Mouse (Mus musculus) retina, embryonic 14.5 days (tissue): ENCODE measurements around the gene Btbd10.

Source experiments
- DNase-seq: peaks from one replicate; pipeline ENCODE4 v3.0.0-alpha.2; 2015; ENCODE audit warnings: low spot score

The Btbd10 gene

GRCm38 (mm10) chr7:113368746-113369619 lies at the start of gene Btbd10:
Gene Btbd10, minus strand, starts transcription at chr7:113369392.
- DNase-seq = peak; percentile 99

- no peak for DNase-seq
These were observed 47.3 kb upstream of the Btbd10 start for GRCm38 (mm10) chr7:113416536-113416935.

GRCm38 (mm10) chr7:113415256-113415655 lies 46.1 kb upstream of the Btbd10 start:
- no peak for DNase-seq

GRCm38 (mm10) chr7:113408712-113409111 lies 39.5 kb upstream of the Btbd10 start:
- no peak for DNase-seq

- DNase-seq = no peak
These were observed 28.9 kb upstream of the Btbd10 start for GRCm38 (mm10) chr7:113398083-113398482.

- no peak for DNase-seq
These were observed 27.5 kb upstream of the Btbd10 start for GRCm38 (mm10) chr7:113396661-113397060.

DNA sequence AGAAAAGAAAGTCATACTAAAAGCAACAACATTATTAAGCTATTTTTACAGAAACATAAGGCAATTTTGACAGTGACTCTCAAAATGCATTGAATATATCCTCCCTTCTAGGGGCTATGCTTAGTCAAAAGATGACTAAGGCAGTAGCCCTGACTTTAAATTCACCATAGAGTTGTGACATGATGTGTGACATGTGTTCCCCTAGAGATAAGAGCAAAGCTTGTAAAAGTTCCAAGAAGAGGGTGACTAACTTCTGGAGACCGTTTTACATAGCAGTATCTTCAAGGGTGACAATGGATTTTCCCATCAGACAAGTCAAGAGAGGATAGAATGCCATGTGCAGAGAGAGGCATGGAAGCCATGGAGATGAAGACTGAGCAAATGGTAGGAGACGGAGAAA lies 22.4 kb upstream of the Btbd10 start:
- DNase-seq = no peak

GRCm38 (mm10) chr7:113388470-113388869 lies 19.3 kb upstream of the Btbd10 start, which contains the start of gene Pth:
Gene Pth, minus strand, starts transcription at chr7:113388570.
- no peak for DNase-seq

- DNase-seq = peak; percentile 93
These were observed 8.9 kb upstream of the Btbd10 start for GRCm38 (mm10) chr7:113377875-113378658.

DNA sequence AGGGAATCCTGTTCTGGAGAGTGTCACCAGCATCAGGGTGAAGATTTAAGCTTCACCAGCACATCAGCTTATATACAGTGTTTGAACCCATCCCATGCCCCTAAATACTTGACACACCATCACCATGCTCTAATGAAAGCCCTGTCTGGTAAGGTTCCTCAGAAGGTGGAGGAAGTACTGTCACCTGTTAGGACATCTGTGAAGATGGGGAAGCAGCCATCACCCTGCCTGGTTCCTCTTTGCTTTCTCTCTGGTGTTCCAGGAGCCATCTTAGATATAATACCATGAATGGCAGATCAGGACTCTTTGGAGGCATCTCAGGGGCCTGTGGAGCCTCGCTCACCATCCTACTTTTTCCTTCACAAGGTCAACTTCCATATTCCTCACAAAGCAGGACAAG lies 3.5 kb upstream of the Btbd10 start:
- no peak for DNase-seq

DNA sequence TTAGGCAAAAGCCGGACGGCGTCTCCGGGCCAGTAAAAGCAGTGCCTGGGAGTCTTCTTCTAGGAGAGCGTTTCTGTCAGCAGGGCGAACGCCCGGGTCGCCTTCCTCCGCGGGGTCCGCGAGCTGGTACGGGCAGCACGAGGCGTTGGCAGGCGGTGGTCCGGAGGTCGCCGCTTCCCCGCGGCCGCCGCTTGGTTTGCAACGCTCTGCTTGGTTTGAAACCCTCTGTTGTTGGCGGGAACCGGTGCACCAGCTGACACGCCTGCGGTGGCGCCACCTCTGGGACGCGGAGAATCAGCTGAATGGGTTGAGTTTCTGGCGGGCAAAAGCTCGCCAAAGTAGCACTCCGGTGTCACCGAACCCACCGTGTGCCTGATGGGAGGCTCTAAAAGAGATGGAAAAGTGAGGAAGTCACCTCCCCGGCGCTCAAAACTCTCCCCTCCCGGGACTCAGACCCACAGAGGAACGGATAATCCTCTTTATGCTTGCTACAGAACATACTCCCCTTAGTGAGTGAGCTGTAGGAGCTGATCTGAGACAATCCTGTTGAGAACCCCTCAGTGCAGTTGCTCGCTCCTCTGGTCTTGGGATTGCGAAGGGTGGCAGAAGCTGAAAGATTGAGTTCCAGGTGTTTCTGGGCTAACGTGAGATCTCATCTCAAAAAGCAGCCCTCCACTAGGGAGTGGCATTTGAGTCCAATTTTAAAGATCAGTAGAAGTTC lies 588 bp upstream of the Btbd10 start:
- peak; percentile 76 for DNase-seq

GRCm38 (mm10) chr7:113367440-113367839 lies 1.8 kb downstream of the Btbd10 start:
- DNase-seq = no peak

DNA sequence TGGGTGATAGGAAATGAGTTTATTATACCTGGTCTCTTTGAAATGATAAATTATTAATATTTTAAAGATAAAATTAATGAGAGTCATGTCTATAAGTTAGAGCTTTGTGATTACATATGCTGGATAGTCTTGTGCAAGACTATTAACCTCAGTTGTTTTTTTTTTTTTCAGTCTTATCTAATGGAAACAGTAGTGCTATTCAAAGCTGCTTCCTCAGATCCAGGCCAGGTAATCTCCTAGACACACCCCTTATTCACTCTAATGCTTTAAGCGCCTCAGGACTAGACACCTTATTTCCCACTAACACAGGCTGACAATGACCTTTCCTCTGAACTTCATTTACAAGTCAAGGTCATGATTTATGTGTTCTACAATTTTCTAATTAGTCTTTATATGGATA lies 20.1 kb downstream of the Btbd10 start:
- no peak for DNase-seq

GRCm38 (mm10) chr7:113347694-113348093 lies 21.5 kb downstream of the Btbd10 start:
- no peak for DNase-seq

DNA sequence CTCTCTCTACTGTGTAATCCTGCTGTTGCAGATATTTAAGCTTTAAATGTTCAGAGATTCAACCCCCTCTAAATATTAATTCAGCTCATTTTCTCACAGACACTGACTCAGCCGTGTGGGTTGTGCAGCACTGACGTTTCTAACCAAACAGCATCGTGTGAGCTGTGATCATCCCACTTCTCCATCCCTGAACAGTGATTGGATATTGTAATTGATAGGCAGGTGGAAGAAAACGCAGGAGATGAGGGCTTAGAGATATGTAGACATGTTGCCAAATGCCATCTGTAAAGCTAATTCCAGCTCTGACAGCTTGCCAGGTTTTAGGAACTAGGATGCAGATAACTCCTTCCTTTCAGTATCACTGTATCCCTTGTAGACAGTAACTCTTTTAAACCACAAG lies 21.9 kb downstream of the Btbd10 start:
- DNase-seq = no peak

- no peak for DNase-seq
These were observed 33.9 kb downstream of the Btbd10 start for GRCm38 (mm10) chr7:113335250-113335649.

- DNase-seq = no peak
These were observed 35.2 kb downstream of the Btbd10 start for GRCm38 (mm10) chr7:113334036-113334435.

DNA sequence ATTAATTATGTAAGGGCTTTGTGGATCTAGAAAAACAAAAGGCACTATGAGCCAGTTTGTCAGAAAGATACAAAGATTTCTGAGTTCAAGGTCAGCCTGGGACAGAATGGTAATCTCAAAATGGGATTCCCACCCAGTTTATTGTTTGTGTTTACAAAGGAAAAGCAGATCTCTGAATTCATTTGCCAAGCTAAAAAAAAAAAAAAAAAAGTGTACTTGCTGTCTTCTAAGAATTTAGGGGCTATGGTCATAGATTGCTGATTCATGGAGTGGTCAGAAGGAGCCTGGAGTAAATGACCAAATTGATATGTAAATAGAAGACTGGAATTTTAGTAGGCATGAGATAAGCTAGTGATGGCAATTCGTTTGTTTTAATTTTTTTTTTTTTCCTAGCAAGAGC lies 49.1 kb downstream of the Btbd10 start:
- DNase-seq = no peak

GRCm38 (mm10) chr7:113311784-113312183 lies 57.4 kb downstream of the Btbd10 start:
- peak; percentile 88 for DNase-seq

DNA sequence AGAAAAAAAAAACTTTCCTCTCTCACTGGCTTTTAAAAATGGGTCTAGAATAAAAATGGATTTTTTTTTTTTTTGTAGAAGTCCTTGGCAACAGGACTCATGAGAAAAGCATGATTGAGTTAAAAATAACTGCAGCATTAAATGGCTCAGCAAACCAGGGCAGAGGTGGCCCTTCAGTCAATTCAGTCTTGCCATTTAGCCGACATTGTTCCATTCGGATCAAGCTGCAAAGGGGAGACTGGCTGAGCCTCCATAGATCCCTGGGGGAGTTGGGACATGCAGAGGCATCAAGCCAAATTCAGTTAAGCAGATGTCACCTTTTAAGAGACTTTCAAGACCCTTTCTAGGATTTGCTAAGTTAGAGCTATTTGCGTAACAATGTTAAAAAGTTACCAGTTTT lies 59.1 kb downstream of the Btbd10 start:
- no peak for DNase-seq

- DNase-seq = no peak
These were observed 71.4 kb downstream of the Btbd10 start for GRCm38 (mm10) chr7:113297813-113298212.
